Comparison of ENCODE assay signal across 12 mouse cellular contexts in genomic region chr2:48123662-48124061, GRCm38 (mm10).
A peak's percentile ranks its signal among the peaks of the same experiment; 100 is the strongest.
DNase-seq lines count a peak whose midpoint lies in the region.
"Had no signal": no experiment of that assay in that cellular context is flagged by ENCODE, and none has a peak within 500 bp of the region (broad histone marks: within the 10 kb centered on the region; RNA-seq: fewer than 3 reads in every experiment).

No protein-coding gene starts in this region.

- DNase-seq in layer of hippocampus, adult 11-12 months (ENCODE audit: low spot score), result peak; percentile 20
- no peak for DNase-seq in layer of hippocampus, adult 9-10 months (ENCODE audit: low spot score)
- peak; percentile 1 for DNase-seq in ES-CJ7 (ENCODE audit: low read depth, low spot score)
- DNase-seq in R1 (ENCODE audit: low read depth, low spot score), result peak; percentile 1
- DNase-seq in layer of hippocampus, adult 18-20 months (ENCODE audit: low spot score in 2 of 2), result peak; percentile 15 to 58
- no peak for DNase-seq in heart, postnatal 10 days
- DNase-seq in natural killer cell, adult 2 months (ENCODE audit: low spot score in 2 of 2), result no peak
- DNase-seq: heart, adult 11 months; heart, postnatal 14 days; kidney, postnatal 10 days; lung, adult 18-20 months; spleen, adult 18-20 months had no signal

- intact Hi-C loops in heart, postnatal 10 days (cut with DNase I), result no loop called here

Comparison
In these comparisons a context has a peak if more than half of its experiments do, and no peak if none do; other contexts are left out.
1. DNase-seq: peak in layer of hippocampus, adult 11-12 months (single experiment), ES-CJ7 (single experiment), R1 (single experiment) and layer of hippocampus, adult 18-20 months (2 of 2); none in layer of hippocampus, adult 9-10 months (single experiment), heart, postnatal 10 days (0 of 2) and natural killer cell, adult 2 months (0 of 2).